Mouse (Mus musculus) heart, embryonic 13.5 days (tissue): Measurements from ENCODE around the gene Dlst. TPM values are rescaled to one million over a fixed set of nuclear protein-coding genes. Genes with fewer than 3 reads are reported as not detected.

ENCODE experiments used
- polyA plus RNA-seq: library from polyadenylated mRNA; unstranded; fragments of >200 nt; fragmentation: Nextera tagmentation; extraction: Ambion mirVana; gene quantifications from 2 replicates; pipeline ENCODE4 v1.2.1, GENCODE M21; 2015

Dlst gene
- polyA plus RNA-seq, 1 experiment from 2014 or later, result 176 TPM

Other genes starting within 250 kb of the Dlst start
- 1.8 TPM in 2 replicates for gene Ltbp2, start 234.3 kb upstream of the Dlst start, polyA plus RNA-seq
- 82.5 and 91.4 TPM in 2 replicates for gene Fcf1, start 139.9 kb upstream of the Dlst start, polyA plus RNA-seq
- 9.3 and 10.1 TPM in 2 replicates for gene Arel1, start 139.9 kb upstream of the Dlst start, polyA plus RNA-seq
- 17.1 and 18.3 TPM in 2 replicates for gene Ylpm1, start 114.5 kb upstream of the Dlst start, polyA plus RNA-seq
- 1.9 and 2.8 TPM in 2 replicates for gene Prox2, start 74 bp upstream of the Dlst start, polyA plus RNA-seq
- 1.2 and 1.3 TPM in 2 replicates for gene Rps6kl1, start 40.4 kb downstream of the Dlst start, polyA plus RNA-seq
- gene Pgf, start 67.0 kb downstream of the Dlst start, polyA plus RNA-seq, result 8.4 and 9.1 TPM in 2 replicates
- gene Eif2b2, start 108.6 kb downstream of the Dlst start, polyA plus RNA-seq, result 54.8 and 55.9 TPM in 2 replicates
- gene Mlh3, start 159.8 kb downstream of the Dlst start, polyA plus RNA-seq, result 5.0 and 5.7 TPM in 2 replicates
- gene Acyp1, start 177.6 kb downstream of the Dlst start, polyA plus RNA-seq, result 59.2 and 66.6 TPM in 2 replicates
- gene Zc2hc1c, start 177.8 kb downstream of the Dlst start, polyA plus RNA-seq, result 0.55 and 0.62 TPM in 2 replicates
- 18.5 and 19.2 TPM in 2 replicates for gene Nek9, start 228.5 kb downstream of the Dlst start, polyA plus RNA-seq